ENCODE assay signal across 23 mouse cellular contexts in the genomic region with DNA sequence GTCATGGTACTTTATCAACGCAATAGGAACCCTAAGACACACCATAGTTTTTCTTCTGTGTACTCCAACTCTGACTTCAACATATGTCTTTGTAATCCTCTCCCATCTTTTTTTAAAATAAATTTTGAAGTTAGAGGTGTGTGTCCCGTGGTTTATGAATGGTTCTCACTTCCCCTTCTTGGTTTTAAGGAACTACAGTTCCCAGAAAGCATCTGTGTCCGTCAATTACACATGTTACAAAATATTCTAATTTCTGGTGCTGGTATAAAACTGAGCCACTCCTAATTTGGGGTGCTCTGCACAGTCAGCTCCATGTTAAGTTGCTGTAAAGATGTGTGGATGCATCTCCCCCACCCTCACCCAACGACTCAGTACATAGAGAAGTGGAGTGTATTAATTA.
"Had no signal": no experiment of that assay in that cellular context is flagged by ENCODE, and none has a peak within 500 bp of the region (broad histone marks: within the 10 kb centered on the region; RNA-seq: fewer than 3 reads in every experiment).

No protein-coding gene starts in this region.

- H3K27ac ChIP-seq: heart, embryonic 10.5 days; hindbrain, embryonic 14.5 days; intestine, embryonic 15.5 days; layer of hippocampus, adult 2 months; left cerebral cortex, adult 2 months; limb, embryonic 12.5 days; liver, embryonic 13.5 days had no signal

- H3K4me1 ChIP-seq: heart, embryonic 10.5 days; heart, embryonic 12.5 days; intestine, embryonic 15.5 days; limb, embryonic 12.5 days; liver, embryonic 13.5 days had no signal

- H3K9ac ChIP-seq: heart, embryonic 12.5 days; hindbrain, embryonic 14.5 days; intestine, embryonic 15.5 days; limb, embryonic 12.5 days; liver, embryonic 13.5 days had no signal

- H3K9me3 ChIP-seq: heart, embryonic 10.5 days; intestine, embryonic 15.5 days; liver, embryonic 13.5 days had no signal

- H3K4me3 ChIP-seq: heart, embryonic 10.5 days; heart, embryonic 12.5 days; intestine, embryonic 15.5 days; layer of hippocampus, adult 2 months; left cerebral cortex, adult 2 months; limb, embryonic 12.5 days; liver, embryonic 13.5 days had no signal

- H3K36me3 ChIP-seq: heart, embryonic 10.5 days; heart, embryonic 12.5 days; intestine, embryonic 15.5 days; limb, embryonic 12.5 days; liver, embryonic 13.5 days had no signal

- DNase-seq: gastrocnemius, postnatal 14 days; gastrocnemius, postnatal 36 days; heart, adult 18-20 months; heart, postnatal 10 days; heart, postnatal 4 days; kidney, adult 18-20 months; kidney, adult 8-10 months; kidney, postnatal 10 days; kidney, postnatal 36 days; left cerebral cortex, postnatal 4 days; liver; liver, embryonic 13.5 days had no signal

- ATAC-seq: hindbrain, embryonic 16.5 days; inflammation-experienced regulatory T-cells, adult 6 months; intestine, embryonic 15.5 days; intestine, postnatal 0 days had no signal

- H3K27me3 ChIP-seq: heart, embryonic 12.5 days; intestine, embryonic 15.5 days; limb, embryonic 12.5 days; liver, embryonic 13.5 days had no signal

- H3K4me2 ChIP-seq: heart, embryonic 12.5 days; hindbrain, embryonic 14.5 days; intestine, embryonic 15.5 days; limb, embryonic 12.5 days; liver, embryonic 11.5 days; liver, embryonic 13.5 days had no signal
